ENCODE assay signal across 8 mouse cellular contexts in the genomic region with DNA sequence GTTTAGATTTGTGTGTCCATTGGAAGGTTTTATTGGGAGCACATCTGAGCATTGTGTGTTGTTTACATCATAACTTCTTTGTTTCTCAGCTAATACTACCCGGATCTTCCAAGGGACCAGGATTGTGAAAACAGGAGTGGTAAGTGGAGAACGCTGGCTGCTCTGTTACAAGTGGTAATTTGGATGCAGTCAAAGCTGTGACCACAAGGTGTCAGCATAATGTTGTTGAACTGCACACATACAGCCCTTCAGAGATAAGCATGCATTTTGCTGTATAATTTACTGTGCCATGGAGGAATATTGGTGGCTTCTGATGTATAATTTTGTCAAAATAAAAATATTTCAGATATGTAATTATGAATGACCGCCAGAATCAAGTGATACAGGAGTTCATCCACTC.
DNase-seq lines count a peak whose midpoint lies in the region; ATAC-seq lines count a peak whose summit lies in the region.
"Had no signal": no experiment of that assay in that cellular context is flagged by ENCODE, and none has a peak within 500 bp of the region (broad histone marks: within the 10 kb centered on the region; RNA-seq: fewer than 3 reads in every experiment).

No protein-coding gene starts in this region.

- no peak overlapping the region for H3K4me2 ChIP-seq in embryonic facial prominence, embryonic 15.5 days (replicated peaks)
- H3K4me2 ChIP-seq in midbrain, embryonic 11.5 days = no peak overlapping the region
- no peak overlapping the region for H3K4me2 ChIP-seq in stomach, embryonic 16.5 days (ENCODE audit: low read depth, low read length)
- H3K4me2 ChIP-seq: stomach, embryonic 15.5 days had no signal

- H3K4me3 ChIP-seq in embryonic facial prominence, embryonic 15.5 days (replicated peaks) = no peak overlapping the region
- no peak overlapping the region for H3K4me3 ChIP-seq in midbrain, embryonic 11.5 days (ENCODE audit: low read depth, low read length)
- H3K4me3 ChIP-seq in stomach, embryonic 16.5 days (replicated peaks; ENCODE audit: low read length) = no peak overlapping the region
- H3K4me3 ChIP-seq: stomach, embryonic 15.5 days had no signal

- H3K9ac ChIP-seq in embryonic facial prominence, embryonic 15.5 days = no peak overlapping the region
- H3K9ac ChIP-seq in midbrain, embryonic 11.5 days (ENCODE audit: low read length) = no peak overlapping the region
- no peak overlapping the region for H3K9ac ChIP-seq in stomach, embryonic 16.5 days (ENCODE audit: low read length)
- H3K9ac ChIP-seq: stomach, embryonic 15.5 days had no signal

- no peaks in the 10 kb centered on the region for H3K27me3 ChIP-seq in embryonic facial prominence, embryonic 15.5 days
- H3K27me3 ChIP-seq in midbrain, embryonic 11.5 days (ENCODE audit: control insufficient read depth, insufficient read depth, low read length) = peaks cover 7% of the 10 kb centered on the region
- no peaks in the 10 kb centered on the region for H3K27me3 ChIP-seq in stomach, embryonic 16.5 days (ENCODE audit: control insufficient read depth, insufficient read depth, low read length)
- H3K27me3 ChIP-seq: stomach, embryonic 15.5 days had no signal

- no peaks in the 10 kb centered on the region for H3K36me3 ChIP-seq in embryonic facial prominence, embryonic 15.5 days
- H3K36me3 ChIP-seq in midbrain, embryonic 11.5 days (ENCODE audit: control insufficient read depth, insufficient read depth, low read length) = 0 out of 2 replicates have a peak, but pooled peaks cover 2% of the 10 kb centered on the region
- no peaks in the 10 kb centered on the region for H3K36me3 ChIP-seq in stomach, embryonic 16.5 days (ENCODE audit: control insufficient read depth, insufficient read depth, low read length)
- H3K36me3 ChIP-seq: stomach, embryonic 15.5 days had no signal

- no peaks in the 10 kb centered on the region for H3K4me1 ChIP-seq in embryonic facial prominence, embryonic 15.5 days
- 0 out of 2 replicates have a peak, but pooled peaks cover 3% of the 10 kb centered on the region for H3K4me1 ChIP-seq in midbrain, embryonic 11.5 days (ENCODE audit: control insufficient read depth, insufficient read depth, low read length)
- no peaks in the 10 kb centered on the region for H3K4me1 ChIP-seq in stomach, embryonic 16.5 days (ENCODE audit: control insufficient read depth, insufficient read depth, low read length)
- H3K4me1 ChIP-seq: stomach, embryonic 15.5 days had no signal

- peak; percentile 44 for DNase-seq in MN1 (ENCODE audit: low spot score)
- peak; percentile 44 to 54 for DNase-seq in adrenal gland, postnatal 36 days
- peak; percentile 39 for DNase-seq in hindlimb bud, embryonic 11.5 days (ENCODE audit: extremely low spot score, low read depth, low spot score)
- DNase-seq in left cerebral cortex, adult 11 months (ENCODE audit: low spot score) = peak; percentile 53
- peak; percentile 92 for DNase-seq in midbrain, embryonic 11.5 days (ENCODE audit: low spot score, missing footprints)

- ATAC-seq in embryonic facial prominence, embryonic 15.5 days (ENCODE audit: insufficient number of reproducible peaks, low FRiP score, low TSS enrichment, low read depth) = peak; percentile 74
- peak; percentile 76 for ATAC-seq in midbrain, embryonic 11.5 days (ENCODE audit: low FRiP score)
- peak; percentile 62; the same call in 1 of the 2 replicates for ATAC-seq in stomach, embryonic 16.5 days (ENCODE audit: insufficient read depth, low FRiP score)

- no peak overlapping the region for H3K27ac ChIP-seq in embryonic facial prominence, embryonic 15.5 days (replicated peaks)
- H3K27ac ChIP-seq in midbrain, embryonic 11.5 days (ENCODE audit: low read depth, low read length) = no peak overlapping the region
- no peak overlapping the region for H3K27ac ChIP-seq in stomach, embryonic 16.5 days (ENCODE audit: low read length)
- H3K27ac ChIP-seq: stomach, embryonic 15.5 days had no signal

- no peaks in the 10 kb centered on the region for H3K9me3 ChIP-seq in embryonic facial prominence, embryonic 15.5 days (replicated peaks)
- no peaks in the 10 kb centered on the region for H3K9me3 ChIP-seq in midbrain, embryonic 11.5 days (ENCODE audit: control insufficient read depth, low read length)
- no peaks in the 10 kb centered on the region for H3K9me3 ChIP-seq in stomach, embryonic 16.5 days (replicated peaks; ENCODE audit: control insufficient read depth, low read length)
- H3K9me3 ChIP-seq: stomach, embryonic 15.5 days had no signal

- WGBS in embryonic facial prominence, embryonic 15.5 days = 39% methylated on average over 3 of the region's 3 CpGs
- 48% methylated on average over 3 of the region's 3 CpGs for WGBS in midbrain, embryonic 11.5 days
- WGBS in stomach, embryonic 16.5 days = 35% methylated on average over 3 of the region's 3 CpGs

Comparison
In these comparisons a context has a peak if more than half of its experiments do, and no peak if none do; other contexts are left out.
1. DNase-seq: peak in every context shown above with its lines; median percentile 92 in midbrain, embryonic 11.5 days; 53 in left cerebral cortex, adult 11 months; 49 in adrenal gland, postnatal 36 days; 44 in MN1; 39 in hindlimb bud, embryonic 11.5 days.